Mouse (Mus musculus) G1E (cell line): ENCODE measurements around the gene N4bp3.

Source experiments
- CTCF ChIP-seq: IDR thresholded peaks from 2 replicates; pipeline ENCODE4 v1.5.1; 2012; ENCODE audit warnings: low read depth, low read length, inconsistent platforms, mixed read lengths
- GATA1 ChIP-seq: IDR thresholded peaks from 2 replicates; pipeline ENCODE4 v1.6.1; 2012; ENCODE audit warnings: borderline replicate concordance, low read length, inconsistent platforms, mixed read lengths
- GATA2 ChIP-seq: IDR thresholded peaks from 2 replicates; pipeline ENCODE4 v1.6.1; 2012; ENCODE audit warnings: low read depth, low read length, inconsistent platforms, borderline replicate concordance
- POLR2AphosphoS5 ChIP-seq: IDR thresholded peaks from 2 replicates; pipeline ENCODE4 v1.6.1; 2012; ENCODE audit warnings: low read depth, low read length, inconsistent platforms; ENCODE audit not compliant: insufficient replicate concordance
- TAL1 ChIP-seq: conservative IDR thresholded peaks from 2 replicates; pipeline ENCODE4 v1.6.1; 2012; ENCODE audit warnings: low read depth, low read length, inconsistent platforms, mixed read lengths

- TF ChIP-seq CTCF = no peak
- TF ChIP-seq GATA1 = no peak
- no peak for TF ChIP-seq TAL1
- TF ChIP-seq GATA2 = no peak
- TF ChIP-seq POLR2AphosphoS5 = no peak
Observed at GRCm38 (mm10) chr11:51614256-51614655, 36.4 kb downstream of the N4bp3 start.
